Mouse (Mus musculus) c-Kit-negative CD71-positive TER-119-positive erythroid progenitor cells, embryonic 14.5 days (primary cell): Measurements from ENCODE around the gene Htt.

Source experiments
- DNase-seq: peaks from one replicate; pipeline ENCODE4 v3.0.0-alpha.2; 2013; ENCODE audit warnings: low read depth, low spot score

Gene Htt

GRCm38 (mm10) chr5:34889252-34889651 is 127.7 kb downstream of the Htt start:
- no peak for DNase-seq

GRCm38 (mm10) chr5:34896697-34897453 is 135.3 kb downstream of the Htt start:
- DNase-seq: peak; percentile 42

GRCm38 (mm10) chr5:34899787-34900469 is 138.4 kb downstream of the Htt start:
- no peak for DNase-seq

- DNase-seq: no peak
Measured at GRCm38 (mm10) chr5:34902371-34902770, 140.8 kb downstream of the Htt start.

GRCm38 (mm10) chr5:34902811-34903385 is 141.4 kb downstream of the Htt start:
- no peak for DNase-seq

- DNase-seq: no peak
Measured at GRCm38 (mm10) chr5:34904412-34904811, 142.9 kb downstream of the Htt start.

- DNase-seq: no peak
Measured at GRCm38 (mm10) chr5:34907230-34907629, 145.7 kb downstream of the Htt start.

- no peak for DNase-seq
Measured at GRCm38 (mm10) chr5:34907910-34908725, 146.6 kb downstream of the Htt start, which contains the start of gene Msantd1. TSS of gene Msantd1 (plus strand) at chr5:34908012.

GRCm38 (mm10) chr5:34908726-34909633 is 147.4 kb downstream of the Htt start:
- no peak for DNase-seq

GRCm38 (mm10) chr5:34909634-34910503 is 148.3 kb downstream of the Htt start:
- DNase-seq: peak; percentile 70

GRCm38 (mm10) chr5:34910504-34910815 is 148.9 kb downstream of the Htt start:
- no peak for DNase-seq

- peak; percentile 60 for DNase-seq
Measured at GRCm38 (mm10) chr5:34915801-34916200, 154.3 kb downstream of the Htt start.

- no peak for DNase-seq
Measured at GRCm38 (mm10) chr5:34917234-34917655, 155.7 kb downstream of the Htt start.

- no peak for DNase-seq
Measured at GRCm38 (mm10) chr5:34918785-34919184, 157.2 kb downstream of the Htt start.

GRCm38 (mm10) chr5:34922531-34922930 is 161.0 kb downstream of the Htt start:
- no peak for DNase-seq

GRCm38 (mm10) chr5:34923920-34924319 is 162.4 kb downstream of the Htt start:
- peak; percentile 64 for DNase-seq

- DNase-seq: no peak
Measured at GRCm38 (mm10) chr5:34924519-34924918, 163.0 kb downstream of the Htt start.

- no peak for DNase-seq
Measured at GRCm38 (mm10) chr5:34927648-34928047, 166.1 kb downstream of the Htt start.

- DNase-seq: peak; percentile 61
Measured at GRCm38 (mm10) chr5:34930151-34930975, 168.8 kb downstream of the Htt start.
